Comparison of ENCODE assay signal across 18 mouse cellular contexts in genomic region chr11:55859230-55859629, GRCm38 (mm10).
A peak's percentile ranks its signal among the peaks of the same experiment; 100 is the strongest.
DNase-seq lines count a peak whose midpoint lies in the region; ATAC-seq lines count a peak whose summit lies in the region.
"Had no signal": no experiment of that assay in that cellular context is flagged by ENCODE, and none has a peak within 500 bp of the region (broad histone marks: within the 10 kb centered on the region; RNA-seq: fewer than 3 reads in every experiment).

No protein-coding gene starts in this region.

- intact Hi-C loops in left cerebral cortex, postnatal 4 days (cut with DNase I), result no loop called here

- ATAC-seq in activated CD4-positive, CD25-positive, alpha-beta regulatory T cell, adult 4 months, result no peak
- ATAC-seq: CD4-positive, CD25-positive, alpha-beta regulatory T cell, adult 4 months; forebrain, embryonic 15.5 days; intestine, embryonic 16.5 days had no signal

- DNase-seq in cerebellum, postnatal 14 days, result peak; percentile 53 to 58
- no peak for DNase-seq in cerebellum, adult 8-10 months
- peak; percentile 85 for DNase-seq in left cerebral cortex, postnatal 4 days
- DNase-seq in left cerebral cortex, adult 9 months (ENCODE audit: low spot score in 2 of 2), result no peak
- peak; percentile 5 for DNase-seq in NIH3T3 (ENCODE audit: low read depth)
- peak; percentile 13 for DNase-seq in retina, adult 2 months (ENCODE audit: low read depth, low spot score)
- DNase-seq in lung, postnatal 36 days, result no peak
- DNase-seq: adrenal gland, adult 8-10 months; cerebellum, adult 9-11 months; gastrocnemius, postnatal 10 days; heart, postnatal 10 days; kidney, adult 9 months; kidney, postnatal 14 days; thymus, postnatal 25 days had no signal

Comparison
In these comparisons a context has a peak if more than half of its experiments do, and no peak if none do; other contexts are left out.
1. DNase-seq: peak in cerebellum, postnatal 14 days (2 of 2), left cerebral cortex, postnatal 4 days (single experiment), NIH3T3 (single experiment) and retina, adult 2 months (single experiment); none in cerebellum, adult 8-10 months (single experiment), left cerebral cortex, adult 9 months (0 of 2) and lung, postnatal 36 days (single experiment).